Mouse (Mus musculus): ENCODE results near the gene Wnt1.

The Wnt1 gene

DNA sequence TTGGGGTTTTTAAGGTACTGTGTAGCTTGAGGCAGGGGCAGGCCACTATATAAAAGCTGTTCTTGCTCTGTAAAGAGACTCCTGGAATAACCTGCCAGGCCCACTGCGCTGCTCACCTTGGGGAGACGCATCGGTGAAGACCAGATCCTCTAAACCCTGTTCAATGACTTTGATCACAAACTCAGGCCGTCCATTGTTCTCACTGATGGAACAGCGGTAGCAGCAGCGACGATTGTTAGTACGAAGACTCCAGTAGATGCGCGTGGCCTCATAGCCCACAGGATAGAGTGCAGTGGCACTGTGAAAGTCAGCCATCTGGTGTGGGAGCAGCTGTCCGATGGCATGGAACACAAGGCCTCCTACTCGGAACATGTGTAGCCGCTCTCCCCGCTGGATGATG is 49.5 kb downstream of the Wnt1 start:
- DNase-seq = no peak

DNA sequence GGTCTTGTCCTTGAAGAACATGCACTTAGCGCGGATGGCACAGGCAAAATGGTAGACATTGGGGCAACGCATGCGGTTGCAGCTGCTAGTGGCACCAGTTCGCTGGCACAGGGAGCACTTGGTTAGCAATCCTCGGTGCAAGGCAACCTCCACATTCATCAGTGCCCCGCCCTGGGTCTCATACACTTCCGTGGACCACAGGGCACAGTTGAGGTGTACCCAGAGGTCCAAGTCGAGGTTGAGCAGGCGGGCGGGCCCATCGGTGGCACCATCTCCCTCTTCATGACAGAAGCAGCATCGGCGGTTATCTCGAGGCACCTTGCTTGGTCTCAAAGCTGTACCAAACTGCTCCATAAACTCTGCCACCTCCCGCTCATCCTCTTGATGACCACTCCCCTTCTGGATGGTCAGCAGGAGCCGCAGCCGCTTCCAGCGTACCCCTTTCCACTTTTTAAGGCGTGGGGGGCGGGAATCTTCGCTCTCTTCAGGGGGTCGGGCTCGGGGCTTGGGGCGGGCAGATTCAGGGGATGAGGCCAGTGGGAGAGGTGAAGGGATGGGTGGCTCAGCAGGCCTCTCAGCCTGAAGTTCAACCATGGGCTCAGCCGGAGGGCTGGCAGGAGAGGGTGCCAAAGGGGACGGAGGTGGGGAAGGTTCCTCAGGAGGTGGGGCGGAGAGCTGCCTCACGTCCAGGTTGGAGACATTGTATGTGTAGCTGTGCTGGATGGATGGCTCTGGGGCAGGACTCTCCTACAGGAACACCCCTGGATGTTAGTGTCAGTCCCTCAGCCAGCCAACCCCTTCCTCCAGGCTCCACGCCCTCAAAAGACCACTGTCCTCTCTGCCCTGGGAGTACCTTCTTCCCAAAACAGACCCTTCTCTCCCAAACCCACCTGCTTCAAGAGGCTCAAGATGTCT is 50.3 kb downstream of the Wnt1 start:
- DNase-seq = no peak
